Mouse (Mus musculus): ENCODE results near the gene Smyd1. TPM values are rescaled to one million over a fixed set of nuclear protein-coding genes. Genes with fewer than 3 reads are reported as not detected.

Gene Smyd1
- polyA plus RNA-seq, 1 experiment from 2014 or later: 0.56 TPM

GRCm38 (mm10) chr6:71293509-71293908 lies 28.5 kb downstream of the Smyd1 start:
- ATAC-seq (ENCODE audit: low FRiP score, low TSS enrichment): no peak
- H3K9me3 ChIP-seq (ENCODE audit: control insufficient read depth, low read length): no peaks in the 10 kb centered on the region
- DNase-seq (ENCODE audit: low spot score): no peak
- H3K36me3 ChIP-seq (ENCODE audit: control insufficient read depth, insufficient read depth, low read length): no peaks in the 10 kb centered on the region
- no peak overlapping the region for H3K4me2 ChIP-seq (replicated peaks; ENCODE audit: low read depth)
- H3K27ac ChIP-seq (replicated peaks): no peak overlapping the region
- no peak overlapping the region for H3K4me3 ChIP-seq (ENCODE audit: low read depth, low read length)
- no peaks in the 10 kb centered on the region for H3K4me1 ChIP-seq (replicated peaks; ENCODE audit: control insufficient read depth, insufficient read depth)
- TF ChIP-seq EP300 (optimal IDR thresholded peaks at IDR 0.05) (no peak), CTCF (IDR thresholded peaks at IDR 0.05; ENCODE audit: low read depth) (no peak)
- WGBS: 79% methylated on average over 14 of the region's 14 CpGs
- H3K9ac ChIP-seq (ENCODE audit: low read length): no peak overlapping the region
- H3K27me3 ChIP-seq (ENCODE audit: control insufficient read depth, insufficient read depth, low read length): no peaks in the 10 kb centered on the region

- no peaks in the 10 kb centered on the region for H3K9me3 ChIP-seq (ENCODE audit: control insufficient read depth, low read length)
- no peak overlapping the region for H3K4me3 ChIP-seq (ENCODE audit: low read depth, low read length)
- DNase-seq (ENCODE audit: low spot score) (no peak), ATAC-seq (ENCODE audit: low FRiP score, low TSS enrichment) (no peak)
- H3K4me2 ChIP-seq (replicated peaks; ENCODE audit: low read depth): no peak overlapping the region
- WGBS: 29% methylated on average over 1 of the region's 1 CpGs
- peaks cover 4% of the 10 kb centered on the region; the same call in 1 of the 2 replicates for H3K36me3 ChIP-seq (ENCODE audit: control insufficient read depth, insufficient read depth, low read length)
- peak; percentile 36; the same call in 1 of the 2 replicates for TF ChIP-seq CTCF (IDR thresholded peaks at IDR 0.05; ENCODE audit: low read depth)
- no peak for TF ChIP-seq EP300 (optimal IDR thresholded peaks at IDR 0.05)
- H3K27ac ChIP-seq (replicated peaks): no peak overlapping the region
- no peak overlapping the region for H3K9ac ChIP-seq (ENCODE audit: low read length)
- no peaks in the 10 kb centered on the region for H3K27me3 ChIP-seq (ENCODE audit: control insufficient read depth, insufficient read depth, low read length)
- no peaks in the 10 kb centered on the region for H3K4me1 ChIP-seq (replicated peaks; ENCODE audit: control insufficient read depth, insufficient read depth)
Measured at GRCm38 (mm10) chr6:71279418-71279817, 42.6 kb downstream of the Smyd1 start.

DNA sequence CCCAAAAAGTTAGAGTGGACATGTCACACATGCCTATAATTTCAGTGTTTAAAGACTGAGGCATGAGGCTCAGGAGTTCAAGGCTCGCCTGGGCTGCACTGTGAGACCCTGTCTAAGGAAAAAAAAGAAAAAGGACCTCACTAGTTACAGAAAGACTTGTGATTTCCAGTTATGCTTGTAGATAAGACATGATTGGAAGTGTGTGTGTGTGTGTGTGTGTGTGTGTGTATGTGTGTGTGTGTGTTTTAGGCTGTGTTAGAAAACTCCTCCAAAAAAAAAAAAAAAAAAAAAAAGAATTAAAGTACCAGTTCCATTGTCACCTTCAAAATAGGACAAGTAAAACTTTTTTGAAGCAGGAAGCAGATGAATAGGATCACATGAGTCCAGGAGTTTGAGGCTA lies 47.4 kb downstream of the Smyd1 start:
- H3K9me3 ChIP-seq (ENCODE audit: control insufficient read depth, low read length): no peaks in the 10 kb centered on the region
- H3K9ac ChIP-seq (ENCODE audit: low read length): no peak overlapping the region
- DNase-seq (ENCODE audit: low spot score) (no peak), ATAC-seq (ENCODE audit: low FRiP score, low TSS enrichment) (no peak)
- no peaks in the 10 kb centered on the region for H3K36me3 ChIP-seq (ENCODE audit: control insufficient read depth, insufficient read depth, low read length)
- no peak overlapping the region for H3K27ac ChIP-seq (replicated peaks)
- H3K4me1 ChIP-seq (replicated peaks; ENCODE audit: control insufficient read depth, insufficient read depth): no peaks in the 10 kb centered on the region
- no peak overlapping the region for H3K4me2 ChIP-seq (replicated peaks; ENCODE audit: low read depth)
- H3K4me3 ChIP-seq (ENCODE audit: low read depth, low read length): no peak overlapping the region
- TF ChIP-seq EP300 (optimal IDR thresholded peaks at IDR 0.05) (no peak), CTCF (IDR thresholded peaks at IDR 0.05; ENCODE audit: low read depth) (no peak)
- WGBS: 94% methylated on average over 1 of the region's 1 CpGs
- no peaks in the 10 kb centered on the region for H3K27me3 ChIP-seq (ENCODE audit: control insufficient read depth, insufficient read depth, low read length)

DNA sequence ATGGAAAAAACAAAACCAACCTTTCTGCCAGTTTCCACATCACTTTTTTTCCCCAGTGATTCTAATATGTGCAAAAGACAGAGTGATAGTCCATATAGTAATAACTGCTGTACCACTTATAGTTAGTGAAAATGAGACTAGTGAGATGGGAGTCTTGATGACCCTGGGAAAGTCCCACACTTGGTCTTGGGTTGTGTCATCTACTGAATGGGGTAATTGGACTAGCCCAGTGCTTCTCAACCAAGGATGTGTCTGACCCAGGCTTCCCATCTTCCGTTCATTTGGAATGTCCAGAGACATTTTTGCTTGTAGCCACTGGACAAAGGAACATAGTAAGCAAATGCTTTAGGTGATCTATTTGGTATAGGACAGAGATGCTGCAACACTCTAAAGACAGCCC lies 48.3 kb downstream of the Smyd1 start:
- DNase-seq (ENCODE audit: low spot score) (no peak), ATAC-seq (ENCODE audit: low FRiP score, low TSS enrichment) (no peak)
- no peaks in the 10 kb centered on the region for H3K27me3 ChIP-seq (ENCODE audit: control insufficient read depth, insufficient read depth, low read length)
- no peak overlapping the region for H3K4me3 ChIP-seq (ENCODE audit: low read depth, low read length)
- H3K4me1 ChIP-seq (replicated peaks; ENCODE audit: control insufficient read depth, insufficient read depth): no peaks in the 10 kb centered on the region
- TF ChIP-seq EP300 (optimal IDR thresholded peaks at IDR 0.05): no peak
- no peak for TF ChIP-seq CTCF (IDR thresholded peaks at IDR 0.05; ENCODE audit: low read depth)
- H3K4me2 ChIP-seq (replicated peaks; ENCODE audit: low read depth): no peak overlapping the region
- no peaks in the 10 kb centered on the region for H3K9me3 ChIP-seq (ENCODE audit: control insufficient read depth, low read length)
- H3K27ac ChIP-seq (replicated peaks): no peak overlapping the region
- H3K36me3 ChIP-seq (ENCODE audit: control insufficient read depth, insufficient read depth, low read length): no peaks in the 10 kb centered on the region
- WGBS: 92% methylated on average over 1 of the region's 1 CpGs
- H3K9ac ChIP-seq (ENCODE audit: low read length): no peak overlapping the region

- no peak for ATAC-seq (ENCODE audit: low FRiP score, low TSS enrichment)
- Histone ChIP-seq H3K4me3 (ENCODE audit: low read depth, low read length) (peak overlapping the region; percentile 90), H3K27ac (replicated peaks) (peak overlapping the region; percentile 98), H3K9ac (ENCODE audit: low read length) (peak overlapping the region; percentile 98), H3K36me3 (ENCODE audit: control insufficient read depth, insufficient read depth, low read length) (no peaks in the 10 kb centered on the region), H3K27me3 (ENCODE audit: control insufficient read depth, insufficient read depth, low read length) (no peaks in the 10 kb centered on the region), H3K4me1 (replicated peaks; ENCODE audit: control insufficient read depth, insufficient read depth) (no peaks in the 10 kb centered on the region), H3K4me2 (replicated peaks; ENCODE audit: low read depth) (peak overlapping the region; percentile 65), H3K9me3 (ENCODE audit: control insufficient read depth, low read length) (no peaks in the 10 kb centered on the region)
- DNase-seq (ENCODE audit: low spot score): peak; percentile 22
- under 1% methylated on average over 11 of the region's 11 CpGs for WGBS
- TF ChIP-seq EP300 (optimal IDR thresholded peaks at IDR 0.05) (no peak), CTCF (IDR thresholded peaks at IDR 0.05; ENCODE audit: low read depth) (no peak)
Measured at GRCm38 (mm10) chr6:71272316-71272741, 49.7 kb downstream of the Smyd1 start.

- TF ChIP-seq EP300 (optimal IDR thresholded peaks at IDR 0.05): no peak
- peak; percentile 29; the same call in 1 of the 2 replicates for TF ChIP-seq CTCF (IDR thresholded peaks at IDR 0.05; ENCODE audit: low read depth)
- ATAC-seq (ENCODE audit: low FRiP score, low TSS enrichment) (peak; percentile 96), DNase-seq (ENCODE audit: low spot score) (peak; percentile 99)
- no peaks in the 10 kb centered on the region for H3K4me1 ChIP-seq (replicated peaks; ENCODE audit: control insufficient read depth, insufficient read depth)
- H3K9ac ChIP-seq (ENCODE audit: low read length): peak within 1 kb of the TSS; percentile 98
- no peaks in the 10 kb centered on the region for H3K36me3 ChIP-seq (ENCODE audit: control insufficient read depth, insufficient read depth, low read length)
- no peaks in the 10 kb centered on the region for H3K27me3 ChIP-seq (ENCODE audit: control insufficient read depth, insufficient read depth, low read length)
- H3K4me2 ChIP-seq (replicated peaks; ENCODE audit: low read depth): peak within 1 kb of the TSS; percentile 65
- WGBS: under 1% methylated on average over 67 of the region's 84 CpGs
- peak within 1 kb of the TSS; percentile 90 for H3K4me3 ChIP-seq (ENCODE audit: low read depth, low read length)
- peak within 1 kb of the TSS; percentile 98 for H3K27ac ChIP-seq (replicated peaks)
- H3K9me3 ChIP-seq (ENCODE audit: control insufficient read depth, low read length): no peaks in the 10 kb centered on the region
Measured at GRCm38 (mm10) chr6:71271389-71272315, 50.4 kb downstream of the Smyd1 start, which contains the start of gene Krcc1. Gene Krcc1 (plus strand): TSS chr6:71271677.
